Mouse (Mus musculus) embryonic facial prominence, embryonic 10.5 days (tissue): ENCODE measurements around the gene Xrn1. TPM values are rescaled to one million over a fixed set of nuclear protein-coding genes. Genes with fewer than 3 reads are reported as not detected.
"Not testable (repeated sequence)": the region's sequence is repeated elsewhere in the genome, so short reads cannot be mapped to it uniquely, and the experiment has no call there.

Experiments used
- DNase-seq: peaks from one replicate; pipeline ENCODE4 v3.0.0-alpha.2; 2017; ENCODE audit warnings: low spot score
- H3K27ac ChIP-seq: fragments of 300-500 bp; sonication (generic); replicated peaks from 2 replicates; pipeline ENCODE4 v1.5.1; 2016; ENCODE audit warnings: mild to moderate bottlenecking
- H3K27me3 ChIP-seq: fragments of 300-500 bp; sonication (generic); replicated peaks from 2 replicates; pipeline ENCODE4 v1.6.1; 2016; ENCODE audit warnings: low read depth, mild to moderate bottlenecking; ENCODE audit not compliant: poor library complexity, severe bottlenecking
- H3K36me3 ChIP-seq: fragments of 300-500 bp; sonication (generic); replicated peaks from 2 replicates; pipeline ENCODE4 v1.6.1; 2016; ENCODE audit warnings: mild to moderate bottlenecking, moderate library complexity
- H3K4me1 ChIP-seq: fragments of 300-500 bp; sonication (generic); 2 replicates; pipeline ENCODE4 v1.6.1; 2016
- H3K4me3 ChIP-seq: fragments of 300-500 bp; sonication (generic); 2 replicates; pipeline ENCODE4 v1.5.1; 2016; ENCODE audit warnings: mild to moderate bottlenecking, moderate library complexity
- H3K9me3 ChIP-seq: fragments of 300-500 bp; sonication (generic); 2 replicates; pipeline ENCODE4 v1.6.1; 2016; ENCODE audit warnings: mild to moderate bottlenecking
- WGBS: fragments of 180-500 bp; shearing (Covaris S2); methylation state at CpG from one replicate; pipeline ENCODE4 v1.1.7; 2016; 5-methylcytosine and 5-hydroxymethylcytosine counted together
- polyA plus RNA-seq: library from polyadenylated mRNA; unstranded; fragments of >200 nt; fragmentation: Nextera tagmentation; extraction: Ambion mirVana; gene quantifications from 2 replicates; pipeline ENCODE4 v1.2.1, GENCODE M21; 2016

Gene Xrn1
- 18.3 and 21.3 TPM in 2 replicates for polyA plus RNA-seq

- peaks cover 4% of the 10 kb centered on the region; the same call in 1 of the 2 replicates for H3K4me1 ChIP-seq
- DNase-seq: peak; percentile 93
- WGBS: 0% methylated on average over 57 of the region's 57 CpGs
These were observed at the start of gene Xrn1 for GRCm38 (mm10) chr9:95954585-95955461. Gene Xrn1 (plus strand): TSS chr9:95954760.

GRCm38 (mm10) chr9:95932855-95933254 lies 21.7 kb upstream of the Xrn1 start:
- H3K9me3 ChIP-seq: no peaks in the 10 kb centered on the region
- no peak overlapping the region for H3K4me3 ChIP-seq
- no peaks in the 10 kb centered on the region for H3K4me1 ChIP-seq
- H3K27ac ChIP-seq: no peak overlapping the region
- no peaks in the 10 kb centered on the region for H3K27me3 ChIP-seq
- H3K36me3 ChIP-seq: peaks cover 41% of the 10 kb centered on the region
- no peak for DNase-seq

More at GRCm38 (mm10) chr9:95954585-95955461, at the start of gene Xrn1:
- H3K27ac ChIP-seq: peak within 1 kb of the TSS; percentile 92
- peak within 1 kb of the TSS; percentile 69 for H3K4me3 ChIP-seq
- H3K9me3 ChIP-seq: no peaks in the 10 kb centered on the region
- no peaks in the 10 kb centered on the region for H3K27me3 ChIP-seq
- peaks cover 36% of the 10 kb centered on the region for H3K36me3 ChIP-seq

GRCm38 (mm10) chr9:95953658-95954057 lies 902 bp upstream of the Xrn1 start:
- Histone ChIP-seq H3K27me3 (no peaks in the 10 kb centered on the region), H3K4me3 (peak overlapping the region; percentile 69), H3K27ac (no peak overlapping the region), H3K4me1 (peaks cover 4% of the 10 kb centered on the region; the same call in 1 of the 2 replicates), H3K9me3 (no peaks in the 10 kb centered on the region), H3K36me3 (peaks cover 27% of the 10 kb centered on the region)
- DNase-seq: no peak
- 77% methylated on average over 4 of the region's 4 CpGs for WGBS

- DNase-seq: peak; percentile 72
- WGBS: under 1% methylated on average over 7 of the region's 7 CpGs
- H3K27ac ChIP-seq: peak overlapping the region; percentile 92
These were observed 355 bp upstream of the Xrn1 start for GRCm38 (mm10) chr9:95954226-95954584.

GRCm38 (mm10) chr9:95957611-95958010 lies 3.1 kb downstream of the Xrn1 start:
- Histone ChIP-seq H3K27me3 (no peaks in the 10 kb centered on the region), H3K36me3 (peaks cover 28% of the 10 kb centered on the region), H3K4me3 (no peak overlapping the region), H3K9me3 (no peaks in the 10 kb centered on the region), H3K27ac (no peak overlapping the region), H3K4me1 (peaks cover 4% of the 10 kb centered on the region; the same call in 1 of the 2 replicates)
- WGBS: 92% methylated on average over 2 of the region's 2 CpGs
- no peak for DNase-seq

More at GRCm38 (mm10) chr9:95954226-95954584, 355 bp upstream of the Xrn1 start:
- peaks cover 29% of the 10 kb centered on the region for H3K36me3 ChIP-seq
- H3K9me3 ChIP-seq: no peaks in the 10 kb centered on the region
- no peaks in the 10 kb centered on the region for H3K27me3 ChIP-seq
- peaks cover 4% of the 10 kb centered on the region; the same call in 1 of the 2 replicates for H3K4me1 ChIP-seq
- H3K4me3 ChIP-seq: peak overlapping the region; percentile 69

GRCm38 (mm10) chr9:95958041-95958730 lies 3.6 kb downstream of the Xrn1 start:
- peaks cover 4% of the 10 kb centered on the region; the same call in 1 of the 2 replicates for H3K4me1 ChIP-seq
- no peak for DNase-seq
- H3K4me3 ChIP-seq: no peak overlapping the region
- WGBS: 93% methylated on average over 7 of the region's 7 CpGs
- peaks cover 32% of the 10 kb centered on the region for H3K36me3 ChIP-seq
- H3K9me3 ChIP-seq: no peaks in the 10 kb centered on the region
- no peak overlapping the region for H3K27ac ChIP-seq
- no peaks in the 10 kb centered on the region for H3K27me3 ChIP-seq

- H3K27me3 ChIP-seq, H3K9me3 ChIP-seq, DNase-seq, H3K27ac ChIP-seq, H3K4me1 ChIP-seq, H3K4me3 ChIP-seq: not testable (repeated sequence)
- WGBS: 92% methylated on average over 2 of the region's 2 CpGs
- H3K36me3 ChIP-seq: peaks cover 37% of the 10 kb centered on the region
These were observed 4.2 kb downstream of the Xrn1 start for GRCm38 (mm10) chr9:95958731-95959105.

- 94% methylated on average over 6 of the region's 6 CpGs for WGBS
These were observed 4.7 kb downstream of the Xrn1 start for GRCm38 (mm10) chr9:95959246-95959645.

GRCm38 (mm10) chr9:95959732-95960428 lies 5.3 kb downstream of the Xrn1 start:
- H3K27ac ChIP-seq: no peak overlapping the region
- DNase-seq: no peak
- no peaks in the 10 kb centered on the region for H3K9me3 ChIP-seq
- H3K36me3 ChIP-seq: peaks cover 48% of the 10 kb centered on the region
- H3K4me1 ChIP-seq: peaks cover 4% of the 10 kb centered on the region; the same call in 1 of the 2 replicates
- 95% methylated on average over 3 of the region's 3 CpGs for WGBS
- no peaks in the 10 kb centered on the region for H3K27me3 ChIP-seq
- H3K4me3 ChIP-seq: no peak overlapping the region

More at GRCm38 (mm10) chr9:95959246-95959645, 4.7 kb downstream of the Xrn1 start:
- no peak overlapping the region for H3K27ac ChIP-seq
- no peak for DNase-seq
- peaks cover 4% of the 10 kb centered on the region; the same call in 1 of the 2 replicates for H3K4me1 ChIP-seq
- H3K4me3 ChIP-seq: no peak overlapping the region
- H3K9me3 ChIP-seq: no peaks in the 10 kb centered on the region
- peaks cover 42% of the 10 kb centered on the region for H3K36me3 ChIP-seq
- H3K27me3 ChIP-seq: no peaks in the 10 kb centered on the region

GRCm38 (mm10) chr9:95961058-95961457 lies 6.5 kb downstream of the Xrn1 start:
- Histone ChIP-seq H3K9me3 (no peaks in the 10 kb centered on the region), H3K4me1 (peaks cover 4% of the 10 kb centered on the region; the same call in 1 of the 2 replicates), H3K36me3 (peaks cover 60% of the 10 kb centered on the region), H3K4me3 (no peak overlapping the region), H3K27ac (no peak overlapping the region), H3K27me3 (no peaks in the 10 kb centered on the region)
- no peak for DNase-seq

- H3K27me3 ChIP-seq: no peaks in the 10 kb centered on the region
- H3K9me3 ChIP-seq: no peaks in the 10 kb centered on the region
- H3K36me3 ChIP-seq: peaks cover 65% of the 10 kb centered on the region
- no peak overlapping the region for H3K4me3 ChIP-seq
- H3K27ac ChIP-seq: no peak overlapping the region
- DNase-seq: no peak
- WGBS: 96% methylated on average over 13 of the region's 13 CpGs
- no peaks in the 10 kb centered on the region for H3K4me1 ChIP-seq
These were observed 9.5 kb downstream of the Xrn1 start for GRCm38 (mm10) chr9:95964037-95964436.

GRCm38 (mm10) chr9:95978279-95978678 lies 23.7 kb downstream of the Xrn1 start:
- Histone ChIP-seq H3K36me3 (peaks cover 93% of the 10 kb centered on the region), H3K4me1 (no peaks in the 10 kb centered on the region), H3K4me3 (no peak overlapping the region), H3K9me3 (no peaks in the 10 kb centered on the region), H3K27ac (no peak overlapping the region), H3K27me3 (no peaks in the 10 kb centered on the region)
- 89% methylated on average over 2 of the region's 2 CpGs for WGBS
- no peak for DNase-seq
